Mouse (Mus musculus) common myeloid progenitor, adult 5-6 weeks (primary cell): ENCODE data around the gene Cmtr1. TPM values are rescaled to one million over a fixed set of nuclear protein-coding genes. Genes with fewer than 3 reads are reported as not detected.

Experiments used
- ATAC-seq: replicated peaks from 2 replicates; pipeline ENCODE4 v1.8.0; 2016; ENCODE audit warnings: low read depth, mild to moderate bottlenecking, moderate TSS enrichment, inconsistent platforms; ENCODE audit not compliant: poor library complexity, severe bottlenecking
- total RNA-seq: library from RNA; stranded (forward); fragments of 200-1000, 187-1606 nt; gene quantifications from 2 replicates; pipeline ENCODE4 v1.2.3, GENCODE M21; 2017

Gene Cmtr1
- total RNA-seq, 1 experiment from 2014 or later = 150 TPM

DNA sequence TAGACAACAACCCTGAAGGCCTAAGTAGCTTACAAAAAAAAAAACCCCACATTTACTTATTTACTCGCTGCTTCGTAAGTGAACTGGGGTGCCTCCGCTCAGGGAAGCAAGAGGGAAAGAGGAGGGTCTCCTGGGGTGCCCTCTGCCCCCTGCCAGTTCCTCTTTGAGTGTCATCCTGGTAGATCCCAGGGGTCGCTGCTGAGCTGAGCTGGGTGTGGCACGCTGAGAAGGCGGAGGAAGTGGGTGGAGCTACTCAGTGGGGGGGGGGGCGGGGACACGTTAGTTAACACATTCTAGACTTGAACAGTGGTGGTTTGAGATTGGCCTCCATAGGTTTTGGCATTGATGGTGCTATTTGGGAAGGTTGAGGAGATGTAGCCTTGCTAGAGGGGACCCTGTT is 67.7 kb downstream of the Cmtr1 start:
- peak; percentile 60; the same call in 1 of the 2 replicates for ATAC-seq

DNA sequence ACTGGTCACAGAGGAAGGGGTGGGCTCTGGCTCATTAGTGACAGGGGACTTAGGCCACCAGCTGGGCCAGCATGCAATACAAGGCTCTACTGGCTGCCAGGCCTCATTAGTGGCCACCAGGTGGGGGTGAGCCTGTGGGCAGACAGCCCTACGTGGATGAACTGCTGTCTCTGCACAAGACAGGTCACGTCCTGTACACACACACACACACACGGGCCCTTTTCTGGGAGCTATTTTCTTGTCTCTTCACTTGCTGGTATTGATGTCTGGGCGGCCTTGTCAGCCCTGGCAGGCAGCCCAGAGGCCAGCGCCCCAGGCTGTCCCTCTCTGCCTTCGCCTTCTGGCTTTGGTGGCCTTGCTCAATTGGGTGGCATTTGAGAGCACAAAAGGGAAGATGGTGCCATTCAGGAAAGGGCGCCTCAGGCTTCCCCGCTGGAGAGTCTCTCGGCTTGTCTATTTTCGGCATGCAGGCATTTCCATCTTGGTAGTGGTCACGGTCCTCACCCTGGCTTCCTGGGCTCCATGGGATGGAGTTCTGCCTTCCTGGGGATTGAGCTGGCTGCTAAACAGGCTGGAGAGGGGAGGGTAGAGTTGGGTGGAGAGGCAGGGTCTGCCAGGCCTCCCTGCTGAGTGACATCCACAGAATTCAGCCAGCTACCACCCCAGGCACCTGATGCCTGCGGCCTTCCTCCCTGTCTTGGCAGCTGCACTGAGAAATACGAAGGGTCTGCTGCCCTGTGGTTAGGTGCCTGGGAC is 70.3 kb downstream of the Cmtr1 start:
- 0 out of 2 replicates have a peak, but pooled peaks have one; percentile 11 for ATAC-seq

DNA sequence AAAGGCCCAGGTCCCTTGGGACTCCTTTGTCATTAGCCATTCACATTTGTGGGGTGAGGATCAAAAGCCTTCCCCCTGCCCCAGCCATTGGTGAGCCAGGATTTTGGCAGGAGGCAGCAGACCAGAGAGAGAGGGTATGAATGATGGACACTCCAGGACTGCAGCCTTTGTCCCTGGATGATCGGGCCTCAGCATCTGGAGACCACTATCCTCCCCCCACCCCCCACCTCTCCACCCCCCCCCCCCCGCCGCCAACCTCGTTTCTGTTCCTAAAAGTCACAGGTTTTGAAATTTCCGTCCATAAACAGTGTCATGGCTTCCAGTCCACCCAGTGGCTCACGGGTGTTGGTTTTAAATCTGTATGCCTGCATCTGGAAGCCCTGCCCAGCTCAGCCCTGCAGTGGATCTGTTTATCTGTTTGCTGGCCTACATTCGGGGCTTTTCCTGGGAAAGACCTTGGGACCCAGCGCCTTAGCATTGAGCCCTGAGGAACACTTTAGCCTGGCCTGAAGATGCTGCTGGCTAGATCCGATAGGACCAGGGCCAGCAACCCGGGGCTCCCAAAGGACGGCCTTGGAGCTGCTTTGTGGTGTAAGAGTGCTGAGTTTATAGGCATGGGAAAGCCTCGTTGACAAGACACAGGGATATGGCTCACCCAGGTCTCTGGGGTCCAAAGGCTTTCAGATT is 71.0 kb downstream of the Cmtr1 start:
- ATAC-seq = no peak

DNA sequence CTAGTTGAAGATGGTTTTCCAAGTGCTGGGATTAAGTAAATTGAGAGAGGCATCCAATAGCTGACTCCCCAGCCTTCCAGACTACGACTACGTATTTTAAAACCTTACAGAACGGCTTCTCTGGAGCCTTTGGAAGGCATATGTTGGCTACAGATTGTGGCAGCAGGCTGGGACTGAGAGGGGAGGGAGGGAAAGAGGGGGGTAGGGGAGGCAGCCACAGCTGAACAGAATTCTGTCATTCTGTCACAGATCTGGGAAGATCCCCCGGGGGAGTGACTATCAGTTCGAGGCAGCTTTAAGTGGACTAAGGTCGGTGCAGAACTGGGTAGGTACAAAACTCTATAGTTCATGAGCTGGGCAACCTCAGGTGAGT is 71.5 kb downstream of the Cmtr1 start:
- no peak for ATAC-seq

DNA sequence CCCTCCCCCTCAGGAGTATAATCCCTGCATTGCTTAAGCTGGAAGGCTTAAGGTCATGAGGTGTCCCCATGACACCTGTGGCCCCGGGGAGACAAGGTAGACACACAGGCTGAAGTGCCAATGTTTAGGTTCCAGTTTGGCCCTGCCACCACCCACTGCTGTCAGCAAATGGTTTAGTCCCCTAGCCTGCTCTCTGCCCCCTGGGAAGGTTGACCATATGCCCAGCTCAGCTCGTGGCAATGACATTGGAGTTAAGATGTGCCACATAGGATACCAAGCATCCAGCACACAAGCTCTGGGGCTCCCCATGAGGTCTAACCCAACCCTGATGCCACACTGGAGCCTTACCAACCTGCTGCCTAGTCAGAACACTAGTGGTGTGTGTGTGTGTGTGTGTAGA is 72.1 kb downstream of the Cmtr1 start:
- no peak for ATAC-seq

DNA sequence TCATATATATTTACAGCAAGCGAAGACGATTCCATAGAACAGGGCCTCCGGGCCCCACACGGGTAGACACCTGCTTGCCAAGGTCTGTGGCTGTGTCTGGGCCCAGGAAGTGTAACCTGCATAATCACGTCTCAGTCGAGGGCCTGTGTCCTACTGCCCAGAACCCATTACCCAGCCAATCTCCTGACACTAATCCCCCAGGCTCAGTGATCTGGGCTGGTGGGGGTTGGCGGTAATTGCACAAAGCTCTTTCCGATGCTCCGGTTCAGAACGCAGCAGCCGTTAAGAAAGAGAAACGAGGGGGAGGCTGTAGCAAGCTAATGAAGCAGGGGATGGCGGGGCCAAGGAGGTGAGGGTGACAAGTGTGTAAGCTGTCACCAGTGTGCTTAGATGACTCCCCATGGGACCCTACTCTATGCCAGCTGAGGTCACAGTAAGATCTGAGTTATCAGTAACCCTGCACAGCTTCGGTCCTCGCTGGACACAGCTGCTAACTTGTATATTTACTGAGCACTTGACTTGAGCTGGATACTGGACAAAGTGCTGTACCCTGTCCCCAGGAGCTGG is 76.1 kb downstream of the Cmtr1 start:
- no peak for ATAC-seq

DNA sequence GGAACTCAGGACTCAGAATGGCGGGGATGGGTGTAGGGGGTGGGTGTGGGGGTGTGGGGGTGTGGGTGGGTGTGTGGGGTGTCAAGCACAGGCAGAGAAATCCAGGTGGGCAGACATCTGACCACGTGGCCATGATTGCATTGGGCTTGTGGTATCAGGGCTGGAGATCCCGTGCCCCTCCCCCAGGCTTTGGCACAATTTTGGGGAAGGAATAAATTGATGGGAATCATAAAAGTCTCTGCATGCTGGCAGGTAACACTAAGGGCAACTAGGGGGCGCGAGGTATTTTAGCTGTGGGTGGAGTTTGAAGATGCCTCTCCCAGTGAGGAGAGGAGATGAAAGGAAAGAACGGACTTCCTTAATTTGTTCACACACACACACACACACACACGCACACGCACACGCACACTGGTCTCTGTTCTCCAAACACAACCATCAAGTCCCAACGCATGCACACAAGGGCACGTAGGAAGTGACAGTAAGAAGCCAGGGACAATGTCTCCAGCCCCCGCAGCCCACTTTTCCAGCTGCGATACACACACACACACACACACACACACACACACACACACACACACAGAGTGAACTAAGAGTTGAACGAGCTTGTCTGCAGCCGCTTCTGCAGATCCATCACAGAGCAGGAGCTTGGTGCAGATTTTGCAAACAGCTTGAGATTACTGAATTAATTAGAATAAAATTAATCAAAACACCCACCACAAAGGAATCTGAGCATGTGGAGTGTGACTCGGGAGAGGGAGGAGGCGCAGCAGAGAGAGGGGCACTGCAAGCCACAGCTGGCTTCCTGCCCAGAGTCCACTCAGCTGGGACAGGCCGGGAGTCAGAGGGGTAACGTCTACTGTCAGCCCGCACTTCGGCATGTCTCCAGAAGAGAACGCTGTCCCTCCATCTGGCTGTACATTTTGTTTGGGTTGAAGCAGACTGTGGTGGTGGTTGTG is 77.7 kb downstream of the Cmtr1 start:
- peak; percentile 56; the same call in 1 of the 2 replicates for ATAC-seq

DNA sequence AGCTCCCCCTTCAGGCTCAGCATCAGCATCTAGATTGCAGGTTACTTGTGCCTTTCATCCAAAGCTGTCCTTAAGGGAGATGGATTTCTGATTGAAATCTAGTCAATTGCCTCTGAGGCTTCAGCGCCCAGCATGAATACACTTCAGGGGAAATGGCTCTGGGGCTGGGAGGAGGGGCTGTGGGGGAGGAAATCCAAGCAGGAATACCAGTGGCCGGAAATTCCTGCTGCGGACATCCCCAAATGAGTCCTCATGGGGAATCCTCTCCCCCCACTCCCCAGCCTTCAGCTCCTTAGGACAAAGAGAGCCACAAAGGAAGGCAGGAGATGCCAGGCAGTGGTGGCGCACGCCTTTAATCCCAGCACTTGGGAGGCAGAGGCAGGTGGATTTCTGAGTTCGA is 87.1 kb downstream of the Cmtr1 start:
- ATAC-seq = no peak

DNA sequence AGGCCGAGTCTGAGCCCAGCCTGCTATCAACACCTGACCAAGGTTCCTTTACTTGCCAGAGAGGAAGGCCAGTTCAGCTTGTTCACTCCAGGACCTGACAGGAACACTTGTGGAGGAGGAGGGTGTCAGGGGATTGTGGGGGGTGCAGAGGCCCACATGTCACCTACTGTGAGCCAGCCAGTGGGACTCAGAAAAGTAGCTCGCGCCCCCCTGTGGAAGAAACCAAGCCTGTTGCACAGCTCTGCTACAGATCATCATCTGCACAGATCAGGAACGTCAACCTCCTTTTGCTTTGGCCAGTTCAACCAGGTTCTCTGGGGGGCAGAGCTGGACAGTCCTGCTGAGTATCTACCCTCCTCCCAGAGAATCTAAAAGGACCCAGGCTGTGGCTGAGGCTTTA is 94.1 kb downstream of the Cmtr1 start:
- no peak for ATAC-seq

Other genes with a start within 250 kb of the Cmtr1 start
- gene Pim1, start 169.8 kb upstream of the Cmtr1 start, total RNA-seq = 205 and 249 TPM in 2 replicates
- gene Gm17657, start 111.0 kb upstream of the Cmtr1 start, total RNA-seq = not detected in 2 replicates
- gene Tbc1d22b, start 110.8 kb upstream of the Cmtr1 start, total RNA-seq = 7.0 and 9.6 TPM in 2 replicates
- 0.05 TPM in 1 of 2 replicates, not detected in the other for gene Tmem217, start 108.2 kb upstream of the Cmtr1 start, total RNA-seq
- 54.3 and 60.8 TPM in 2 replicates for gene Rnf8, start 45.8 kb upstream of the Cmtr1 start, total RNA-seq
- 3.7 and 12.3 TPM in 2 replicates for gene Gm28043, start 45.7 kb upstream of the Cmtr1 start, total RNA-seq
- gene Ccdc167, start 56.4 kb downstream of the Cmtr1 start, total RNA-seq = 12.8 and 30.5 TPM in 2 replicates